Mouse (Mus musculus) hindbrain, embryonic 10.5 days (tissue): ENCODE measurements around the gene Pdlim5. TPM values are rescaled to one million over a fixed set of nuclear protein-coding genes. Genes with fewer than 3 reads are reported as not detected.
"Not testable (repeated sequence)": the region's sequence is repeated elsewhere in the genome, so short reads cannot be mapped to it uniquely, and the experiment has no call there.

Experiments used
- DNase-seq: peaks from one replicate; pipeline ENCODE4 v3.0.0-alpha.2; 2017; ENCODE audit warnings: low spot score
- H3K27ac ChIP-seq: fragments of 300-500 bp; sonication (generic); 2 replicates; pipeline ENCODE4 v1.5.1; 2016; ENCODE audit warnings: mild to moderate bottlenecking, moderate library complexity
- H3K27me3 ChIP-seq: fragments of 300-500 bp; sonication (generic); 2 replicates; pipeline ENCODE4 v1.6.1; 2016; ENCODE audit warnings: mild to moderate bottlenecking; ENCODE audit not compliant: poor library complexity, insufficient read depth, severe bottlenecking
- H3K36me3 ChIP-seq: fragments of 300-500 bp; sonication (generic); 2 replicates; pipeline ENCODE4 v1.6.1; 2016; ENCODE audit warnings: mild to moderate bottlenecking, moderate library complexity
- H3K4me1 ChIP-seq: fragments of 300-500 bp; sonication (generic); replicated peaks from 2 replicates; pipeline ENCODE4 v1.6.1; 2016; ENCODE audit warnings: mild to moderate bottlenecking
- H3K4me3 ChIP-seq: fragments of 300-500 bp; sonication (generic); 2 replicates; pipeline ENCODE4 v1.5.1; 2016; ENCODE audit warnings: mild to moderate bottlenecking, moderate library complexity
- H3K9me3 ChIP-seq: fragments of 300-500 bp; sonication (generic); 2 replicates; pipeline ENCODE4 v1.6.1; 2016; ENCODE audit warnings: mild to moderate bottlenecking, moderate library complexity
- WGBS: fragments of 180-500 bp; shearing (Covaris S2); methylation state at CpG from one replicate; pipeline ENCODE4 v1.1.7; 2016; 5-methylcytosine and 5-hydroxymethylcytosine counted together
- polyA plus RNA-seq: library from polyadenylated mRNA; unstranded; fragments of >200 nt; fragmentation: Nextera tagmentation; extraction: Ambion mirVana; gene quantifications from 2 replicates; pipeline ENCODE4 v1.2.1, GENCODE M21; 2016

Gene Pdlim5
- polyA plus RNA-seq = 14.6 and 19.3 TPM in 2 replicates

DNA sequence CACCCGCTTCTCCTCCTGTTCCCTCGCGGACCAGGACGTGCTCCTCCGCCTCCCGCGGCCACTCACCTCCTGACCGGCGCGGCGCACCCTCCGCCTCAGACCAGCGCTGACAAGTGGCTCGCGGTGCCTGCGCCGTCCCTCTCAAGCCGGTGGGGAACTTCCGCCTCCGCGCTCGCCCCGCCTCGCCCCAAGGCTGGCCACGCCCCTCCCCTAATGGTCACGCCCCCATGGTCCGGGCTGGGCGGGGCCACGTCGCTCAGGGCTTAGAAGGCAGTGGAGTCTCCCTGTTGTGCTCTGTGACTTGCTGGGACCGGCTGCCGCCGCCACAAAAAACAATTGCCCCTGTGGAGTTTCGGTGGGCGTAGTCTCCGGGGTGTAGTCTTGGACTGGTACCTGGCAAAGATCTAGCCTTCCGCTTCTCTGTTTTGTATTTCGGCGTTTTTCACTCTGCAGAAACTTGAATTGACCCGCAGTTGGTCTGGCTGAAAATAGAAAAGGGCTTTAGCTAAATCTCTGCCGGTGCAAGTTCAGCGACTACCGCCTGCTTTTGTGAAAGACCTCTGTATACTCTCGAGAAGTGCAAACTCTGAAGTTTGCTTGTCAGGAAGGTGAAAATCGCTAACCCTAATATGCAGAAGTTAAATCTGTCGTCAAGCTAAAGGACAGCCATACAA, at the start of gene Pdlim5:
TSS of gene Pdlim5 (minus strand) at position 177 of the 674 bp plus-strand sequence.
- Histone ChIP-seq H3K9me3 (no peaks in the 10 kb centered on the region), H3K27ac (peak within 1 kb of the TSS; percentile 90), H3K36me3 (no peaks in the 10 kb centered on the region), H3K4me1 (peaks cover 14% of the 10 kb centered on the region), H3K27me3 (0 out of 2 replicates have a peak, but pooled peaks cover 8% of the 10 kb centered on the region), H3K4me3 (peak within 1 kb of the TSS; percentile 81)
- peak; percentile 96 for DNase-seq
- WGBS = under 1% methylated on average over 46 of the region's 46 CpGs

DNA sequence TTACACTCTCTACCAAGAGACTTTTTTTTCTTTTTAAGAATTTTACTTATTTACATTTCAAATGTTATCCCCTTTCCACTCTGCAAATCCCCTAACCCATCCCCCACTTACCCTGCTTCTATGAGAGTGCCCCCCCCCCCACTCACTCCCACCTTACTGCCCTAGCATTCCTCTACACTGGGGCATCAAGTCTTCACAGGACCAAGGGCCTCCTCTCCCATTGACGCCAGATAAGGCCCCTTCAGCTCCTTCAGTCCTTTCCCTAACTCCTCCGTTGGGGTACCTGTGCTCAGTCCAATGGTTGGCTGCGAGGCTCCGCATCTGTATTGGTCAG, 48.2 kb upstream of the Pdlim5 start:
- WGBS = 24% methylated on average over 4 of the region's 4 CpGs
- no peak overlapping the region for H3K4me3 ChIP-seq
- no peaks in the 10 kb centered on the region for H3K36me3 ChIP-seq
- H3K4me1 ChIP-seq = peaks cover 20% of the 10 kb centered on the region
- H3K27ac ChIP-seq = no peak overlapping the region
- DNase-seq = no peak
- no peaks in the 10 kb centered on the region for H3K27me3 ChIP-seq
- H3K9me3 ChIP-seq = no peaks in the 10 kb centered on the region

DNA sequence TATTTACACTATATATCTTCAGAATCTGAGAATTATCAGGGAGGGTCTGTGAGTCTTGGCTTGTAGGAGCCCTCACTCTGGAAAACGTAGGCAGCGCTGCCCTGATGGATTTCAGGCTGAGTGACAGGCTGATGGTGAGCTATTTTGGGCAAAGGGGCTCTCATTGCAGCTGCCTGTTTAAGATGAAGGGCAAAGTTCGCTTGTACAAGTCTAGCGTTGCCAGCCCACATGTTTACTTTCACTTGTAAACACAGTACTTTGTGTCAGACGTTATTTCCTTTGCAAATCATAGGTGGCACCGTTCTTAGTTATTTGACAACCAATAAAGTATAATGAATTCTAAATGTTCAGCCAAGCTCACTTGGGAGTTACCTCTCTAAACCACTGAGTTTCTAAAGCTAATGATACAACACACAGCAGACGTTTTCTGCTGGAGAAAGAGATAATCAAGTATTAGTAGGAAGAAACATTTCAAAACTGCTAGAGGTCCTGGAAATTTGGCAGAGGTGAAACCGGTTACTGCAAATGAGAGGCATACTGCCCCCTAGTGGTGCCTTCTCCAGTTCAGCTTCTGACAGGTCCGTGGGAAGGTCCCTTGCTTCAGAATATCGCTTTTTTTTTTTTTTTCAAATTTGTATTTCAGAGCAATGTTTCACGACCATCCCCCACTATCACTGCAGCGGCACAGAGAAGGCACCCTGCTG, 47.7 kb upstream of the Pdlim5 start:
- H3K36me3 ChIP-seq = no peaks in the 10 kb centered on the region
- H3K4me1 ChIP-seq = peaks cover 20% of the 10 kb centered on the region
- H3K27ac ChIP-seq = no peak overlapping the region
- H3K27me3 ChIP-seq = no peaks in the 10 kb centered on the region
- H3K9me3 ChIP-seq = no peaks in the 10 kb centered on the region
- peak; percentile 78 for DNase-seq
- 16% methylated on average over 12 of the region's 12 CpGs for WGBS
- no peak overlapping the region for H3K4me3 ChIP-seq

DNA sequence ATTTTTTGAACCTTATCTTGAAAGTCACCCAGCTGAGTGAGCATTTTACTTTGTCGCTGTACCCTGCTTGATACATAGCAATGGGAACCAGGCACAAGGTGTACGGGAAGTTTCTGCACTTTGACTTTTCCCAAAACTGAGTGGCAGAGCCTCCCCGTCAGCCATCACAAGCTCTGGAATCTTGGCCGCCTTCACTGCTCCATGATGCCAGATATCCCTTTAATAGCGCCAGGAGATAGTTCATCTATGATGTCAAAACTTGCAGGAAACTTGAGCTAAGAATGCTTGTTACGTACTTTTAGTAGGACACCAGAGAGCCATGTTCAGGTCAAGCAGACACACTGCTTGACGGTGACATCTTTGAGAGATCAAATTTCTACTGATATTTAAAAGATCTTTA, 46.7 kb upstream of the Pdlim5 start:
- DNase-seq = no peak
- Histone ChIP-seq H3K4me1 (peaks cover 20% of the 10 kb centered on the region), H3K27me3 (no peaks in the 10 kb centered on the region), H3K27ac (no peak overlapping the region), H3K4me3 (no peak overlapping the region), H3K36me3 (no peaks in the 10 kb centered on the region), H3K9me3 (no peaks in the 10 kb centered on the region)
- WGBS = 85% methylated on average over 7 of the region's 7 CpGs

DNA sequence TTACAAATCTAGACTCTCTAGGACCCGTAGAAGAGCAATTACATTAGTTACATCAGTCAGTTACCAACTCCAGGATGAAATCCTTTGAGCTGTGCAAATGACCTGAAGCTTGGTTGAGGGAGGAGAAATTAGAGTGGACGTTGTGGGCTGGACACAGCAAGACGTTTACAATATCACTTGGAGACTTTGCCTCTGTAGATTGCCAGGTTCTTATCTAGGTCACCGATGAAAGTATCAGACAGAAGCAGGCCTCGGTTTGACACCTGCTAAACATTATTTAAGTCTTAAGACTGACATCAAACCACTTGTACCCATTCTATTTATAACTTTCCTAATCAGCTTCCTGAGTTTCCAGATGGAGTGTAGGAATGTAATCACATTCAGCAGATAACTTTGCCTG, 45.6 kb upstream of the Pdlim5 start:
- 78% methylated on average over 5 of the region's 5 CpGs for WGBS
- no peaks in the 10 kb centered on the region for H3K36me3 ChIP-seq

DNA sequence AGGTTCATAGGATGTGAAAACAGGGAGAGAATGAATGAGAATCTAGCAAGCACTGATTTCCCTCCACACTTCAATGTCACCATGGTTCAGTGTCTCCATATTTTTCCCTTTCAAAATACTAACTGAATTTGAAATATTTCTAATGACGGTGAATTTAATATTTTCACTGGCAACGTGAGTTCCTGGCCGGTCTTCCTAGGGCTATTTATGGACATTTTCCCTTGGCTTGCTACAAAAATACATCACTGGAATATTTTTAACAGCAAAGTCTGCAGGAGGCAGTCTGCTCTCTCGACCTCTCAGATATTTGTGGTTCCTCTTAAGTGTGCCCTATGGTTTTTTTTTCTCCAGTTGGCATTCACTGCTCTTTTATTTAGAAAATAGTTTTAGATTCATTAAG, 44.7 kb upstream of the Pdlim5 start:
- H3K27ac ChIP-seq = no peak overlapping the region
- no peaks in the 10 kb centered on the region for H3K36me3 ChIP-seq
- WGBS = 70% methylated on average over 4 of the region's 4 CpGs
- H3K4me3 ChIP-seq = no peak overlapping the region
- no peak for DNase-seq
- peaks cover 30% of the 10 kb centered on the region for H3K4me1 ChIP-seq
- H3K27me3 ChIP-seq = no peaks in the 10 kb centered on the region
- H3K9me3 ChIP-seq = no peaks in the 10 kb centered on the region

More for the DNA sequence above, 45.6 kb upstream of the Pdlim5 start:
- Histone ChIP-seq H3K9me3 (no peaks in the 10 kb centered on the region), H3K27ac (no peak overlapping the region), H3K27me3 (no peaks in the 10 kb centered on the region), H3K4me1 (peaks cover 29% of the 10 kb centered on the region), H3K4me3 (no peak overlapping the region)
- DNase-seq = no peak

DNA sequence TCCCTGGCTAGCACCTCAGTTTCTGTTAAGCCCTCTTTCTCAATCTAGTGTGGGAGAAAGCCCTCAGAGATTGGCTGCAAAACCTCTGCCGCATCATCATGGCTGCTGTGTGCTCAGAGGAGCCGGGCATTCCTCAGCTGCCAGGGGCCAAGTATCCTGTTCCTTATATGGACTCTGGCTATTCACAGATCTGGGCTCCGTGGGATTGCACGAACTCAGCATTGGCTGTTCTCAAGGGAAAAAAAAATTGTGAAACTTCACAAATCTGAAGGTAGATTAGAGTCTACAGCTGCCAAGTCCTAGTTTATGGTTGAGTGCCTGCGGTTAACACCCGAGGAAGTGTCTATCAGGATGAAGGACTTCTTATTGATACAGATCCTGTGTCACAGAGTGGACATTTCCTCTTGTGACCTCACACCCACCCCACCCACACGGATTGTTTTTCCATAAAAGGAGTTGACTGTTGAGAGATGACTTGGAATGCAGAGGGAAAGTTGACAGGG, 44.1 kb upstream of the Pdlim5 start:
- Histone ChIP-seq H3K4me1 (peaks cover 34% of the 10 kb centered on the region), H3K27me3 (no peaks in the 10 kb centered on the region), H3K36me3 (no peaks in the 10 kb centered on the region), H3K27ac (peak overlapping the region; percentile 50), H3K9me3 (no peaks in the 10 kb centered on the region), H3K4me3 (no peak overlapping the region)
- 51% methylated on average over 7 of the region's 7 CpGs for WGBS
- peak; percentile 35 for DNase-seq

DNA sequence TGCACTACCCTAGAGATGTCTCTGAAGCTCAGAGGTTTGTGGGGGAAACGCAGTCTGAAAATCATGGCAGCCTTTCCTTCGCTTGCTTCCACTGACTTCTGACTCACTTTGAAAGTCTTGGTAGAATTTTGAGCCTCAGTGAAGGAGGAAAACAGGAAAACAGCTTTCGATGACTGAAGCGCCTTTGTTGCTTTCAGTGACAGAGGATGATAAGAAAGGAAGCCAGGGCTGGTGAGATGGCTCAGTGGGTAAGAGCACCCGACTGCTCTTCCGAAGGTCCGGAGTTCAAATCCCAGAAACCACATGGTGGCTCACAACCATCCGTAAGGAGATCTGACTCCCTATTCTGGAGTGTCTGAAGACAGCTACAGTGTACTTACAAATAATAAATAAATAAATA, 43.1 kb upstream of the Pdlim5 start:
- not testable (repeated sequence) for H3K27me3 ChIP-seq, H3K27ac ChIP-seq, H3K36me3 ChIP-seq, H3K4me3 ChIP-seq, H3K9me3 ChIP-seq, DNase-seq
- peaks cover 40% of the 10 kb centered on the region for H3K4me1 ChIP-seq
- WGBS = 93% methylated on average over 8 of the region's 8 CpGs

DNA sequence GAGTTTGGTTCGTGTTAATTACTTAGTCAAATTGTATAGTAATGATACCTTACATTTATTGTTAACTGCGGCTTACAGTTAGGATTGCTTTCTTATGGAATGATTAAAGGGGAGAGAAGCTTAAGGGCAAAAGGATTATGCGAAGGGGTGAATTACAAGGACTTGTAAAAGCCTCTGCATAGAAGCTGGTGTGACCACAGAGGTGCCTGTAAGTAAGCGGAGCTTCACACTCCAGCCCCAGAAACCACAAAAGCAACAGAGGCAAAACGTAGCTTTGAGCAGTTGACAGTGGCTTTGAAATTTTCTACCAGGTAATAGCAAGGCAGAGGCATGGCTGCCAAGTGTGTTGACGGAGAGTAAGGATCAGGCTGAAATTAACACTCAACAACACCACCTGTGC, 41.3 kb upstream of the Pdlim5 start:
- H3K9me3 ChIP-seq = no peaks in the 10 kb centered on the region
- no peak for DNase-seq
- H3K36me3 ChIP-seq = no peaks in the 10 kb centered on the region
- 55% methylated on average over 6 of the region's 6 CpGs for WGBS
- no peak overlapping the region for H3K4me3 ChIP-seq
- no peak overlapping the region for H3K27ac ChIP-seq
- no peaks in the 10 kb centered on the region for H3K27me3 ChIP-seq
- H3K4me1 ChIP-seq = peaks cover 34% of the 10 kb centered on the region

DNA sequence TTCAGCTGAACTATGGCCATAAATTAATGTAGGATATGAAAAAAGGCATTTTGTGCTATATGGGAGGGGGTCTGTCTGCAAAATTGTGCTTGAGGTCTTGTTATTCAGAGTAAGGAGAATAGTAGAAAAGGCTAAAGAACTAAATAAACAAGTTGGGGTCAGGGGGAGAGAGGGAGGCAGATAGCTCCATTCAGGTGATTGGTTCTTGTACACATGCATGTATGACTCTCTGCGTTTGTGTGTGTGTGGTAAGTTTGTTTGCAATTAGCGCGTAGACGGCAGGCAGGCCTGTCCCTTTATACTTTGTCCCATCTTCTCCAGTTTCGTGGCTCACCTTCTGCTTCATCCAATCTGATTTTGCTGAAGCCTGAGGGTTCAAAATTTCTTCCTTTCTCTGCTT, 40.7 kb upstream of the Pdlim5 start:
- Histone ChIP-seq H3K9me3 (no peaks in the 10 kb centered on the region), H3K4me1 (peaks cover 34% of the 10 kb centered on the region), H3K36me3 (no peaks in the 10 kb centered on the region), H3K4me3 (no peak overlapping the region), H3K27me3 (no peaks in the 10 kb centered on the region), H3K27ac (no peak overlapping the region)
- no peak for DNase-seq
- 77% methylated on average over 5 of the region's 5 CpGs for WGBS

DNA sequence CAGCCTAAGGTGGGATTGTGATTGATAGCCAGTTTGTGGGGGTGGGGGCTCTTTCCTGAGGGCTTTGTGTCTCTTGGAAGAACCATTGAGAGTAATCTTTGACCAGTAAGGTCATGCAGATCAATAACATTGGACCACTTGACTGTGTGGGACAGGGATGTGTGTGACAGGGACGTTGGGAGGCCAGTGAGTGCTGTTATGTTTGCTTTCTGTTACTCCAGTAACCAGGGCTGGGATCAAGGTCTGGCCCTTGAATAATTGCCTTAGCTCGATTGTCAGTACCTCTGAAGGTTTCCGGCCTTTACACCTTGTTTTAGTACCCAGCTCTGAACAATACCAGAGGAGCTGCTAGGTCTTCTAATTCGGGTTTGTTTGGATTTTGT, 39.3 kb upstream of the Pdlim5 start:
- peak; percentile 11 for DNase-seq
- no peaks in the 10 kb centered on the region for H3K36me3 ChIP-seq
- peaks cover 31% of the 10 kb centered on the region for H3K4me1 ChIP-seq
- H3K27ac ChIP-seq = peak overlapping the region; percentile 71
- no peak overlapping the region for H3K4me3 ChIP-seq
- 53% methylated on average over 4 of the region's 4 CpGs for WGBS
- no peaks in the 10 kb centered on the region for H3K27me3 ChIP-seq
- H3K9me3 ChIP-seq = no peaks in the 10 kb centered on the region

DNA sequence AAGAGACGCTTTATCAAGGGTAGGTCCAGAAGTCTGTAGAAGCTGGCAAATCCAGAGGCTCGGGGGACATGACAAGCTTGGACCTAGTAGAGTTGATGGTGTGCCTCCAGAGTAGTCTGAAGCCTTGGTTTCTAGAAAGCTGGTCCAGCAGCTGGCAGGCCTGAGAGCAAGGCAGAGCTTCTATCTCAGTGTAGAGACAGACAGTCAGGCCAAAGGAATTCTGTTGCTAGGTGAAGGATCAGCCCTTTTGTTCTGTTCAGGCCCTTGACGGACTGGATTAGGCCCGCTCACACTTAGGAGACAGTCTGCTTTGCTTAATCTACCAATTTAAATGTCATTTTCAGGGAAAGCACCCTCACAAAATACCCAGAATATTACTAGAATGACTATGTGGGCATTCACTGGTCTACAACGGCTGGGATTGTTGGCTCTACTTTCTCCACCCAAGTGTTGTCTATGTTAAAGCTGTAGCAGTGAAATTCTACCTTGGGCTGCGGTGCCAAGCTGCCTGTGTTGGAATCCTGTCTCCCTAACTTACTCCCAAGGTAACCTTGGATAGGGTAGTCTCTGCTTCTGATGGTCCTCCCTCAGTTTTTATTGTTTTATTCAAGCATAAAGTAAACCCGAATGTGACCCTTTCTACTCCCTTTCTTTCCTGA, 38.8 kb upstream of the Pdlim5 start:
- 54% methylated on average over 7 of the region's 7 CpGs for WGBS
- DNase-seq = peak; percentile 39
- Histone ChIP-seq H3K36me3 (no peaks in the 10 kb centered on the region), H3K27me3 (no peaks in the 10 kb centered on the region), H3K9me3 (no peaks in the 10 kb centered on the region), H3K27ac (peak overlapping the region; percentile 71), H3K4me3 (no peak overlapping the region), H3K4me1 (peaks cover 25% of the 10 kb centered on the region)

DNA sequence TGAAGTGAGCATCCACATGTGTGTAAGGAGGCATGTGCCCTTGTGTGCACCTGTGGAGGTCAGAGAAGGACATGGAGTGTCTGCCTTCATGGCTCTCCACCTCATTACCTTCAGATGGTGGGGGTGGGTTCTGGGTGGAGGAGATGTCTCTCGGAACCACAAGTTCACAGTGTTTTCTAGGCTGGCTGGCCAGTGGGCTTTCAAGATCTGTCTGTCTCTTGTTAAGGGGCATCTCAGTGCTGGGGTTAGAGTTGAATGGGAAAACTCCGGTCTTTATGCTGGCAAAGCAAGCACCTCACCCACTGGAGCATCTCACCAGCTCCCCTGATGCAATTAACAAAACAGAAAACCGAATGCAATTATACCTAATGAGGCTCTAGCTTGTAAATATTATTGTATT, 36.0 kb upstream of the Pdlim5 start:
- 83% methylated on average over 3 of the region's 3 CpGs for WGBS
- DNase-seq = no peak
- Histone ChIP-seq H3K27ac (no peak overlapping the region), H3K9me3 (no peaks in the 10 kb centered on the region), H3K4me1 (peaks cover 19% of the 10 kb centered on the region), H3K36me3 (no peaks in the 10 kb centered on the region), H3K4me3 (no peak overlapping the region), H3K27me3 (no peaks in the 10 kb centered on the region)
